Mouse (Mus musculus): ENCODE measurements around the gene Ugt1a8.
A peak's percentile ranks its signal among the peaks of the same experiment; 100 is the strongest.

The Ugt1a8 gene

GRCm38 (mm10) chr1:88224029-88224776, 136.6 kb downstream of the Ugt1a8 start:
- DNase-seq: peak; percentile 80 to 83

- peak in 1 of 2 experiments; percentile 0 for DNase-seq
Measured at GRCm38 (mm10) chr1:88225301-88225700, 137.7 kb downstream of the Ugt1a8 start.

GRCm38 (mm10) chr1:88225741-88226140, 138.1 kb downstream of the Ugt1a8 start:
- DNase-seq: no peak

GRCm38 (mm10) chr1:88226670-88227379, 139.2 kb downstream of the Ugt1a8 start, which contains the start of gene Mroh2a:
TSS of gene Mroh2a (plus strand) at chr1:88226986.
- peak in 1 of 2 experiments; percentile 40 for DNase-seq

GRCm38 (mm10) chr1:88227482-88227881, 139.9 kb downstream of the Ugt1a8 start:
- peak in 1 of 2 experiments; percentile 39 for DNase-seq

- peak; percentile 1 to 22 for DNase-seq
Measured at GRCm38 (mm10) chr1:88228121-88228520, 140.5 kb downstream of the Ugt1a8 start.

- no peak for DNase-seq
Measured at GRCm38 (mm10) chr1:88229566-88229965, 142.0 kb downstream of the Ugt1a8 start.

- DNase-seq: peak in 1 of 2 experiments; percentile 11
Measured at GRCm38 (mm10) chr1:88229986-88230385, 142.4 kb downstream of the Ugt1a8 start.

GRCm38 (mm10) chr1:88230421-88230820, 142.8 kb downstream of the Ugt1a8 start:
- DNase-seq: peak in 1 of 2 experiments; percentile 8

GRCm38 (mm10) chr1:88230981-88231802, 143.6 kb downstream of the Ugt1a8 start:
- peak in 1 of 2 experiments; percentile 9 for DNase-seq

GRCm38 (mm10) chr1:88231803-88232499, 144.3 kb downstream of the Ugt1a8 start:
- DNase-seq: peak in 1 of 2 experiments; percentile 12

GRCm38 (mm10) chr1:88232664-88233380, 145.2 kb downstream of the Ugt1a8 start:
- DNase-seq: no peak

- no peak for DNase-seq
Measured at GRCm38 (mm10) chr1:88233421-88234247, 146.0 kb downstream of the Ugt1a8 start.

GRCm38 (mm10) chr1:88234248-88234610, 146.6 kb downstream of the Ugt1a8 start:
- no peak for DNase-seq

- DNase-seq: no peak
Measured at GRCm38 (mm10) chr1:88234646-88235045, 147.0 kb downstream of the Ugt1a8 start.

GRCm38 (mm10) chr1:88235046-88235893, 147.7 kb downstream of the Ugt1a8 start:
- DNase-seq: no peak

- DNase-seq: no peak
Measured at GRCm38 (mm10) chr1:88235894-88236415, 148.3 kb downstream of the Ugt1a8 start.

GRCm38 (mm10) chr1:88237311-88237710, 149.7 kb downstream of the Ugt1a8 start:
- peak in 1 of 2 experiments; percentile 48 for DNase-seq

- DNase-seq: no peak
Measured at GRCm38 (mm10) chr1:88238771-88239170, 151.2 kb downstream of the Ugt1a8 start.

All from lung, adult 18-20 months (tissue).